Mouse (Mus musculus): Measurements from ENCODE around the gene Sypl2.

GRCm38 (mm10) chr3:108185460-108186097, 40.9 kb downstream of the Sypl2 start:
- no peak for TF ChIP-seq SRF (IDR thresholded peaks at IDR 0.05; ENCODE audit: control insufficient read depth, insufficient read length, low read depth)
- TF ChIP-seq POLR2A (IDR thresholded peaks at IDR 0.05; ENCODE audit: insufficient read length, low read depth): no peak
- TF ChIP-seq CEBPB (IDR thresholded peaks at IDR 0.05; ENCODE audit: insufficient read depth, poor library complexity, severe bottlenecking): no peak
